Mouse (Mus musculus) hindbrain, embryonic 11.5 days (tissue): ENCODE data around the gene Pih1d2. TPM values are rescaled to one million over a fixed set of nuclear protein-coding genes. Genes with fewer than 3 reads are reported as not detected.

ENCODE experiments used
- ATAC-seq: fragments of 200-750 bp; cut with Nextera tagmentation; 2 replicates; pipeline ENCODE4 v1.8.0; 2017; ENCODE audit warnings: mild to moderate bottlenecking, moderate TSS enrichment, moderate library complexity; ENCODE audit not compliant: low FRiP score
- DNase-seq: peaks from one replicate; pipeline ENCODE4 v3.0.0-alpha.2; 2015; ENCODE audit warnings: low spot score
- H3K27ac ChIP-seq: fragments of 300-500 bp; sonication (generic); 2 replicates; pipeline ENCODE4 v1.5.1; 2014; ENCODE audit warnings: mild to moderate bottlenecking, low read depth, low read length
- H3K27me3 ChIP-seq: fragments of 300-500 bp; sonication (generic); 2 replicates; pipeline ENCODE4 v1.6.1; 2014; ENCODE audit warnings: mild to moderate bottlenecking, low read length, moderate library complexity, mixed read lengths; ENCODE audit not compliant: control insufficient read depth, insufficient read depth
- H3K36me3 ChIP-seq: fragments of 300-500 bp; sonication (generic); 2 replicates; pipeline ENCODE4 v1.6.1; 2014; ENCODE audit warnings: mild to moderate bottlenecking, low read length, moderate library complexity, mixed read lengths; ENCODE audit not compliant: control insufficient read depth, insufficient read depth
- H3K4me1 ChIP-seq: fragments of 300-500 bp; sonication (generic); replicated peaks from 2 replicates; pipeline ENCODE4 v1.6.1; 2014; ENCODE audit warnings: low read length, mixed read lengths; ENCODE audit not compliant: control insufficient read depth, insufficient read depth
- H3K4me2 ChIP-seq: fragments of 300-500 bp; sonication (generic); replicated peaks from 2 replicates; pipeline ENCODE4 v1.6.1; 2014; ENCODE audit warnings: mild to moderate bottlenecking, low read depth, low read length
- H3K4me3 ChIP-seq: fragments of 300-500 bp; sonication (generic); 2 replicates; pipeline ENCODE4 v1.5.1; 2014; ENCODE audit warnings: low read depth, low read length
- H3K9ac ChIP-seq: fragments of 300-500 bp; sonication (generic); 2 replicates; pipeline ENCODE4 v1.6.1; 2014; ENCODE audit warnings: low read depth, low read length
- H3K9me3 ChIP-seq: fragments of 300-500 bp; sonication (generic); 2 replicates; pipeline ENCODE4 v1.6.1; 2016; ENCODE audit warnings: low read length; ENCODE audit not compliant: control insufficient read depth
- WGBS: fragments of 180-500 bp; shearing (Covaris S2); extraction: QIAGEN DNeasy Blood & Tissue Kit; methylation state at CpG from one replicate; pipeline ENCODE4 v1.1.7; 2014; 5-methylcytosine and 5-hydroxymethylcytosine counted together
- polyA plus RNA-seq: library from polyadenylated mRNA; unstranded; fragments of >200 nt; fragmentation: Nextera tagmentation; extraction: Ambion mirVana; gene quantifications from 2 replicates; pipeline ENCODE4 v1.2.1, GENCODE M21; 2014

Gene Pih1d2
- polyA plus RNA-seq, 1 experiment from 2014 or later: 9.8 TPM

GRCm38 (mm10) chr9:50646826-50647370 is 29.8 kb downstream of the Pih1d2 start:
- no peaks in the 10 kb centered on the region for H3K9me3 ChIP-seq
- no peak overlapping the region for H3K9ac ChIP-seq
- ATAC-seq (no peak), DNase-seq (no peak)
- peaks cover 15% of the 10 kb centered on the region; the same call in 1 of the 2 replicates for H3K36me3 ChIP-seq
- 75% methylated on average over 10 of the region's 10 CpGs for WGBS
- H3K27me3 ChIP-seq: no peaks in the 10 kb centered on the region
- H3K4me3 ChIP-seq: no peak overlapping the region
- H3K27ac ChIP-seq: no peak overlapping the region
- no peak overlapping the region for H3K4me2 ChIP-seq
- H3K4me1 ChIP-seq: no peaks in the 10 kb centered on the region

- Histone ChIP-seq H3K4me3 (no peak overlapping the region), H3K9ac (no peak overlapping the region), H3K36me3 (0 out of 2 replicates have a peak, but pooled peaks cover 4% of the 10 kb centered on the region), H3K4me1 (no peaks in the 10 kb centered on the region), H3K4me2 (no peak overlapping the region), H3K27ac (no peak overlapping the region), H3K9me3 (no peaks in the 10 kb centered on the region), H3K27me3 (no peaks in the 10 kb centered on the region)
- 92% methylated on average over 10 of the region's 10 CpGs for WGBS
- no peak for DNase-seq
- ATAC-seq: no peak
These were observed 33.4 kb downstream of the Pih1d2 start for GRCm38 (mm10) chr9:50650503-50650902.

- no peak for DNase-seq
These were observed 41.3 kb downstream of the Pih1d2 start for GRCm38 (mm10) chr9:50658391-50658790.

GRCm38 (mm10) chr9:50658941-50659388 is 41.8 kb downstream of the Pih1d2 start:
- Histone ChIP-seq H3K27ac (peak overlapping the region; percentile 81; the same call in 1 of the 2 replicates), H3K4me1 (no peaks in the 10 kb centered on the region), H3K4me3 (peak overlapping the region; percentile 71), H3K9me3 (no peaks in the 10 kb centered on the region), H3K36me3 (no peaks in the 10 kb centered on the region), H3K4me2 (peak overlapping the region; percentile 45), H3K27me3 (no peaks in the 10 kb centered on the region), H3K9ac (peak overlapping the region; percentile 82)
- under 1% methylated on average over 28 of the region's 28 CpGs for WGBS
- no peak for DNase-seq
- ATAC-seq: peak; percentile 84

More at GRCm38 (mm10) chr9:50658391-50658790, 41.3 kb downstream of the Pih1d2 start:
- Histone ChIP-seq H3K4me1 (no peaks in the 10 kb centered on the region), H3K27me3 (no peaks in the 10 kb centered on the region), H3K4me3 (peak overlapping the region; percentile 71), H3K9me3 (no peaks in the 10 kb centered on the region), H3K27ac (no peak overlapping the region), H3K36me3 (no peaks in the 10 kb centered on the region), H3K4me2 (peak overlapping the region; percentile 45), H3K9ac (peak overlapping the region; percentile 82)
- no peak for ATAC-seq
- WGBS: 39% methylated on average over 5 of the region's 5 CpGs

GRCm38 (mm10) chr9:50659392-50660217 is 42.5 kb downstream of the Pih1d2 start, which contains the start of gene Dlat:
Gene Dlat, minus strand, starts transcription at chr9:50659780.
- peak within 1 kb of the TSS; percentile 82 for H3K9ac ChIP-seq
- no peaks in the 10 kb centered on the region for H3K27me3 ChIP-seq
- peak within 1 kb of the TSS; percentile 81 for H3K27ac ChIP-seq
- DNase-seq: peak; percentile 92
- H3K36me3 ChIP-seq: no peaks in the 10 kb centered on the region
- peak within 1 kb of the TSS; percentile 45 for H3K4me2 ChIP-seq
- no peaks in the 10 kb centered on the region for H3K4me1 ChIP-seq
- no peaks in the 10 kb centered on the region for H3K9me3 ChIP-seq
- peak; percentile 94 for ATAC-seq
- under 1% methylated on average over 63 of the region's 63 CpGs for WGBS
- peak within 1 kb of the TSS; percentile 71 for H3K4me3 ChIP-seq

GRCm38 (mm10) chr9:50660431-50660830 is 43.3 kb downstream of the Pih1d2 start:
- Histone ChIP-seq H3K4me2 (peak overlapping the region; percentile 45), H3K4me3 (peak overlapping the region; percentile 71), H3K27ac (no peak overlapping the region), H3K27me3 (no peaks in the 10 kb centered on the region), H3K4me1 (no peaks in the 10 kb centered on the region), H3K36me3 (no peaks in the 10 kb centered on the region), H3K9ac (no peak overlapping the region), H3K9me3 (no peaks in the 10 kb centered on the region)
- peak; percentile 23 for DNase-seq
- ATAC-seq: no peak
- 22% methylated on average over 12 of the region's 12 CpGs for WGBS

GRCm38 (mm10) chr9:50664826-50665225 is 47.7 kb downstream of the Pih1d2 start:
- H3K4me1 ChIP-seq: no peaks in the 10 kb centered on the region
- H3K27me3 ChIP-seq: no peaks in the 10 kb centered on the region
- ATAC-seq (no peak), DNase-seq (no peak)
- no peak overlapping the region for H3K4me2 ChIP-seq
- no peak overlapping the region for H3K27ac ChIP-seq
- 85% methylated on average over 5 of the region's 5 CpGs for WGBS
- H3K4me3 ChIP-seq: no peak overlapping the region
- no peaks in the 10 kb centered on the region for H3K9me3 ChIP-seq
- H3K36me3 ChIP-seq: no peaks in the 10 kb centered on the region
- no peak overlapping the region for H3K9ac ChIP-seq

GRCm38 (mm10) chr9:50666442-50666841 is 49.3 kb downstream of the Pih1d2 start:
- Histone ChIP-seq H3K4me1 (no peaks in the 10 kb centered on the region), H3K9ac (no peak overlapping the region), H3K9me3 (no peaks in the 10 kb centered on the region), H3K4me2 (no peak overlapping the region), H3K27me3 (no peaks in the 10 kb centered on the region), H3K27ac (no peak overlapping the region), H3K4me3 (no peak overlapping the region), H3K36me3 (no peaks in the 10 kb centered on the region)
- DNase-seq (no peak), ATAC-seq (no peak)
- 81% methylated on average over 6 of the region's 6 CpGs for WGBS
